7 mouse cellular contexts compared by ENCODE assay signal in genomic region chr19:46338942-46339286, GRCm38 (mm10). TPM values are rescaled to one million over a fixed set of nuclear protein-coding genes. Genes with fewer than 3 reads are reported as not detected.
DNase-seq lines count a peak whose midpoint lies in the region; ATAC-seq lines count a peak whose summit lies in the region.

No protein-coding gene starts in this region.

- no peak for ATAC-seq in neural tube, embryonic 12.5 days (ENCODE audit: low FRiP score, low read depth)
- 0 out of 2 replicates have a peak, but pooled peaks have one; percentile 17 for ATAC-seq in forebrain, embryonic 11.5 days (replicated peaks; ENCODE audit: low FRiP score)
- peak; percentile 27 for ATAC-seq in liver, embryonic 13.5 days (ENCODE audit: low read depth)

- H3K9me3 ChIP-seq in neural tube, embryonic 12.5 days = no peaks in the 10 kb centered on the region
- H3K9me3 ChIP-seq in forebrain, embryonic 11.5 days (ENCODE audit: control insufficient read depth, low read length) = no peaks in the 10 kb centered on the region
- H3K9me3 ChIP-seq in liver, embryonic 13.5 days (replicated peaks) = no peaks in the 10 kb centered on the region

- DNase-seq in neural tube, embryonic 10.5 days (ENCODE audit: extremely low spot score, low spot score) = no peak
- no peak for DNase-seq in forebrain, embryonic 11.5 days (ENCODE audit: low spot score)
- DNase-seq in liver, embryonic 13.5 days = no peak
- DNase-seq in adrenal gland, postnatal 10 days = no peak
- DNase-seq in right cerebral cortex, adult 18-20 months = no peak
- no peak for DNase-seq in urinary bladder, postnatal 10 days (ENCODE audit: low spot score)

- H3K27ac ChIP-seq in neural tube, embryonic 12.5 days = no peak overlapping the region
- H3K27ac ChIP-seq in forebrain, embryonic 11.5 days (ENCODE audit: low read depth, low read length) = no peak overlapping the region
- peak overlapping the region; percentile 77 for H3K27ac ChIP-seq in liver, embryonic 13.5 days

- H3K4me3 ChIP-seq in neural tube, embryonic 12.5 days = no peak overlapping the region
- peak overlapping the region; percentile 54; the same call in 1 of the 2 replicates for H3K4me3 ChIP-seq in forebrain, embryonic 11.5 days (ENCODE audit: low read depth, low read length)
- H3K4me3 ChIP-seq in liver, embryonic 13.5 days (replicated peaks) = peak overlapping the region; percentile 46

- WGBS in neural tube, embryonic 12.5 days = 56% methylated on average over 6 of the region's 6 CpGs
- WGBS in forebrain, embryonic 11.5 days = 52% methylated on average over 6 of the region's 6 CpGs
- WGBS in liver, embryonic 13.5 days (ENCODE audit: insufficient replicate concordance) = 19% methylated on average over 6 of the region's 6 CpGs

- H3K27me3 ChIP-seq in neural tube, embryonic 12.5 days (replicated peaks) = no peaks in the 10 kb centered on the region
- no peaks in the 10 kb centered on the region for H3K27me3 ChIP-seq in forebrain, embryonic 11.5 days (ENCODE audit: control insufficient read depth, insufficient read depth, low read length)
- H3K27me3 ChIP-seq in liver, embryonic 13.5 days = no peaks in the 10 kb centered on the region

- H3K9ac ChIP-seq in neural tube, embryonic 12.5 days = no peak overlapping the region
- 0 out of 2 replicates have a peak overlapping the region, but pooled peaks have one; percentile 2 for H3K9ac ChIP-seq in forebrain, embryonic 11.5 days (ENCODE audit: low read length)
- peak overlapping the region; percentile 46 for H3K9ac ChIP-seq in liver, embryonic 13.5 days

- no peaks in the 10 kb centered on the region for H3K36me3 ChIP-seq in neural tube, embryonic 12.5 days
- H3K36me3 ChIP-seq in forebrain, embryonic 11.5 days (ENCODE audit: control insufficient read depth, insufficient read depth, low read length) = no peaks in the 10 kb centered on the region
- no peaks in the 10 kb centered on the region for H3K36me3 ChIP-seq in liver, embryonic 13.5 days

- H3K4me1 ChIP-seq in neural tube, embryonic 12.5 days = peaks cover 6% of the 10 kb centered on the region
- peaks cover 6% of the 10 kb centered on the region; the same call in 1 of the 2 replicates for H3K4me1 ChIP-seq in forebrain, embryonic 11.5 days (replicated peaks; ENCODE audit: control insufficient read depth, insufficient read depth, low read length)
- H3K4me1 ChIP-seq in liver, embryonic 13.5 days (replicated peaks) = peaks cover 58% of the 10 kb centered on the region

- peak overlapping the region; percentile 40 for H3K4me2 ChIP-seq in neural tube, embryonic 12.5 days (replicated peaks)
- H3K4me2 ChIP-seq in forebrain, embryonic 11.5 days (ENCODE audit: low read depth, low read length, severe bottlenecking) = peak overlapping the region; percentile 19; the same call in 1 of the 2 replicates
- peak overlapping the region; percentile 79 for H3K4me2 ChIP-seq in liver, embryonic 13.5 days

RNA-seq across cellular contexts. Expression of gene Cuedc2, which starts 0.4 kb away (rescaled TPM):
- polyA plus RNA-seq in neural tube, embryonic 12.5 days (2016; fragmentation: Nextera tagmentation; extraction: Ambion mirVana) = 284 and 289 TPM in 2 replicates
- 217 and 242 TPM in 2 replicates for polyA plus RNA-seq in forebrain, embryonic 11.5 days (2014; fragmentation: Nextera tagmentation; extraction: Ambion mirVana)
- polyA plus RNA-seq in liver, embryonic 13.5 days (2015; fragmentation: Nextera tagmentation; extraction: Ambion mirVana) = 85.6 and 86.7 TPM in 2 replicates
- total RNA-seq in adrenal gland, postnatal 10 days (2021) = 10 to 100 TPM; 78.9 to 90.4 TPM

RNA-seq across cellular contexts. Expression of gene Mfsd13a, which starts 2.0 kb away (rescaled TPM):
- polyA plus RNA-seq in neural tube, embryonic 12.5 days (2016; fragmentation: Nextera tagmentation; extraction: Ambion mirVana) = 8.5 and 9.3 TPM in 2 replicates
- polyA plus RNA-seq in forebrain, embryonic 11.5 days (2014; fragmentation: Nextera tagmentation; extraction: Ambion mirVana) = 7.9 and 8.6 TPM in 2 replicates
- 10.6 and 12.3 TPM in 2 replicates for polyA plus RNA-seq in liver, embryonic 13.5 days (2015; fragmentation: Nextera tagmentation; extraction: Ambion mirVana)
- total RNA-seq in adrenal gland, postnatal 10 days (2021) = 1 to 10 TPM; 4.6 to 7.4 TPM

RNA-seq across cellular contexts. Expression of gene Fbxl15, which starts 10.9 kb away (rescaled TPM):
- polyA plus RNA-seq in neural tube, embryonic 12.5 days (2016; fragmentation: Nextera tagmentation; extraction: Ambion mirVana) = 26.8 and 28.2 TPM in 2 replicates
- polyA plus RNA-seq in forebrain, embryonic 11.5 days (2014; fragmentation: Nextera tagmentation; extraction: Ambion mirVana) = 22.5 and 25.8 TPM in 2 replicates
- 11.2 and 12.1 TPM in 2 replicates for polyA plus RNA-seq in liver, embryonic 13.5 days (2015; fragmentation: Nextera tagmentation; extraction: Ambion mirVana)
- 10 to 100 TPM in 1 of 2 experiments, 1 to 10 TPM in 1; 8.9 to 10.5 TPM for total RNA-seq in adrenal gland, postnatal 10 days (2021)

RNA-seq across cellular contexts. Expression of gene 2310034G01Rik, which starts 11.2 kb away (rescaled TPM):
- 2.1 and 2.2 TPM in 2 replicates for polyA plus RNA-seq in neural tube, embryonic 12.5 days (2016; fragmentation: Nextera tagmentation; extraction: Ambion mirVana)
- 1.3 and 2.7 TPM in 2 replicates for polyA plus RNA-seq in forebrain, embryonic 11.5 days (2014; fragmentation: Nextera tagmentation; extraction: Ambion mirVana)
- polyA plus RNA-seq in liver, embryonic 13.5 days (2015; fragmentation: Nextera tagmentation; extraction: Ambion mirVana) = 0.44 and 0.59 TPM in 2 replicates
- under 1 TPM; 0.33 to 0.58 TPM for total RNA-seq in adrenal gland, postnatal 10 days (2021)

RNA-seq across cellular contexts. Expression of gene Psd, which starts 12.0 kb away (rescaled TPM):
- 29.9 and 31.6 TPM in 2 replicates for polyA plus RNA-seq in neural tube, embryonic 12.5 days (2016; fragmentation: Nextera tagmentation; extraction: Ambion mirVana)
- 10.7 and 11.3 TPM in 2 replicates for polyA plus RNA-seq in forebrain, embryonic 11.5 days (2014; fragmentation: Nextera tagmentation; extraction: Ambion mirVana)
- polyA plus RNA-seq in liver, embryonic 13.5 days (2015; fragmentation: Nextera tagmentation; extraction: Ambion mirVana) = 5.8 and 7.1 TPM in 2 replicates
- 10 to 100 TPM in 1 of 2 experiments, 1 to 10 TPM in 1; 8.2 to 11.9 TPM for total RNA-seq in adrenal gland, postnatal 10 days (2021)

Comparison
In these comparisons a context has a peak if more than half of its experiments do, and no peak if none do; other contexts are left out.
1. H3K4me2 ChIP-seq: peak in every context shown above with its lines; median percentile 79 in liver, embryonic 13.5 days; 40 in neural tube, embryonic 12.5 days; 19 in forebrain, embryonic 11.5 days.